Mouse (Mus musculus) bone marrow macrophage, adult 2 months (primary cell): ENCODE results near the gene Prmt8. TPM values are rescaled to one million over a fixed set of nuclear protein-coding genes. Genes with fewer than 3 reads are reported as not detected.

Experiments
- H3K27ac ChIP-seq: 2 replicates; pipeline ENCODE4 v1.5.1; 2012; ENCODE audit warnings: low read depth, low read length; ENCODE audit not compliant: insufficient read depth
- H3K4me1 ChIP-seq: 2 replicates; pipeline ENCODE4 v1.6.1; 2012; ENCODE audit warnings: low read length; ENCODE audit not compliant: control insufficient read depth, insufficient read depth
- H3K4me3 ChIP-seq: 2 replicates; pipeline ENCODE4 v1.5.1; 2012; ENCODE audit warnings: mild to moderate bottlenecking, low read length, moderate library complexity; ENCODE audit not compliant: insufficient read depth
- CTCF ChIP-seq: IDR thresholded peaks from 2 replicates; pipeline ENCODE4 v1.5.1; 2012; ENCODE audit warnings: low read depth, mild to moderate bottlenecking, low read length, moderate library complexity
- POLR2A ChIP-seq: IDR thresholded peaks from 2 replicates; pipeline ENCODE4 v1.6.1; 2012; ENCODE audit warnings: mild to moderate bottlenecking, low read depth, low read length, borderline replicate concordance
- polyA plus RNA-seq: library from polyadenylated mRNA; stranded (reverse); fragments of >200 nt; gene quantifications from 2 replicates; pipeline ENCODE4 v1.2.4, GENCODE M21; 2012; ENCODE audit not compliant: missing spikeins, insufficient read depth, insufficient read length

Gene Prmt8
- polyA plus RNA-seq, 1 experiment: not detected

- Histone ChIP-seq H3K4me3 (no peak overlapping the region), H3K4me1 (no peaks in the 10 kb centered on the region), H3K27ac (no peak overlapping the region)
- TF ChIP-seq CTCF (no peak), POLR2A (no peak)
These were observed 3.1 kb downstream of the Prmt8 start for GRCm38 (mm10) chr6:127766041-127766604.

- Histone ChIP-seq H3K27ac (no peak overlapping the region), H3K4me3 (no peak overlapping the region), H3K4me1 (no peaks in the 10 kb centered on the region)
- TF ChIP-seq CTCF (no peak), POLR2A (no peak)
These were observed 3.7 kb downstream of the Prmt8 start for GRCm38 (mm10) chr6:127765573-127765972.

GRCm38 (mm10) chr6:127758264-127758663, 11.0 kb downstream of the Prmt8 start:
- Histone ChIP-seq H3K4me1 (no peaks in the 10 kb centered on the region), H3K4me3 (no peak overlapping the region), H3K27ac (no peak overlapping the region)
- TF ChIP-seq CTCF (no peak), POLR2A (no peak)

- TF ChIP-seq CTCF (no peak), POLR2A (no peak)
- no peak overlapping the region for H3K27ac ChIP-seq
- H3K4me3 ChIP-seq: no peak overlapping the region
- H3K4me1 ChIP-seq: no peaks in the 10 kb centered on the region
These were observed 11.6 kb downstream of the Prmt8 start for GRCm38 (mm10) chr6:127757667-127758167.

GRCm38 (mm10) chr6:127756856-127757255, 12.4 kb downstream of the Prmt8 start:
- Histone ChIP-seq H3K4me3 (no peak overlapping the region), H3K27ac (no peak overlapping the region), H3K4me1 (no peaks in the 10 kb centered on the region)
- TF ChIP-seq POLR2A: no peak
- no peak for TF ChIP-seq CTCF

- TF ChIP-seq CTCF (no peak), POLR2A (no peak)
- H3K4me1 ChIP-seq: no peaks in the 10 kb centered on the region
- no peak overlapping the region for H3K27ac ChIP-seq
- H3K4me3 ChIP-seq: no peak overlapping the region
These were observed 16.0 kb downstream of the Prmt8 start for GRCm38 (mm10) chr6:127753228-127753627.

GRCm38 (mm10) chr6:127752681-127753080, 16.6 kb downstream of the Prmt8 start:
- Histone ChIP-seq H3K4me3 (no peak overlapping the region), H3K4me1 (no peaks in the 10 kb centered on the region), H3K27ac (no peak overlapping the region)
- TF ChIP-seq POLR2A: no peak
- TF ChIP-seq CTCF: no peak

GRCm38 (mm10) chr6:127751499-127751898, 17.8 kb downstream of the Prmt8 start:
- no peak for TF ChIP-seq CTCF
- no peak for TF ChIP-seq POLR2A
- H3K4me3 ChIP-seq: no peak overlapping the region
- H3K27ac ChIP-seq: no peak overlapping the region
- H3K4me1 ChIP-seq: no peaks in the 10 kb centered on the region

GRCm38 (mm10) chr6:127748793-127749192, 20.5 kb downstream of the Prmt8 start:
- TF ChIP-seq CTCF (no peak), POLR2A (no peak)
- Histone ChIP-seq H3K27ac (no peak overlapping the region), H3K4me3 (no peak overlapping the region), H3K4me1 (no peaks in the 10 kb centered on the region)

- no peak overlapping the region for H3K27ac ChIP-seq
- no peak overlapping the region for H3K4me3 ChIP-seq
- TF ChIP-seq POLR2A: no peak
- TF ChIP-seq CTCF: no peak
- no peaks in the 10 kb centered on the region for H3K4me1 ChIP-seq
These were observed 27.0 kb downstream of the Prmt8 start for GRCm38 (mm10) chr6:127742290-127742689.

- Histone ChIP-seq H3K4me3 (no peak overlapping the region), H3K27ac (no peak overlapping the region), H3K4me1 (no peaks in the 10 kb centered on the region)
- TF ChIP-seq CTCF: no peak
- TF ChIP-seq POLR2A: no peak
These were observed 28.1 kb downstream of the Prmt8 start for GRCm38 (mm10) chr6:127741162-127741561.
